In the genomic region with DNA sequence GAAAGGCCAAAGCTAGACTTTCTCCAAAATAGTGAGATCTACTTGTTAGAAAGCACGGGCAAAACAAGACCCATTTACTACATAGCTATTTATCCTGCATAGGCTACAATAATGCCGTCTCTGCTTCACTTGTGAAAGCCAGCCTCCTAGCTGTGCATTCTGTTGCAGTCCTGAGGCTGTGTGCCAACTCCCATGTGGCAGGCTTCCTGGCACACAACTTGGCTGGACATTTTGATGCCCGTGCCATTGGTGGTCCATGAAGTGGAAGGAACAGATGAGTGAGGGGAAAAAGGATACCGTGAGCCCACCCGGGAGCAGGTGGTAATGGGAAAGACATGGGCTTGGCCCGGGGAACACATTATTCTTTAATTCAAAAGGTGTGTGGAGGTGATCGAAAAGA, we compare ENCODE assay signal across 12 mouse cellular contexts.
DNase-seq lines count a peak whose midpoint lies in the region; ATAC-seq and TF ChIP-seq lines count a peak whose summit lies in the region.
"Had no signal": no experiment of that assay in that cellular context is flagged by ENCODE, and none has a peak within 500 bp of the region (broad histone marks: within the 10 kb centered on the region; RNA-seq: fewer than 3 reads in every experiment).

No protein-coding gene starts in this region.

- no peak overlapping the region for H3K27ac ChIP-seq in embryonic facial prominence, embryonic 14.5 days (replicated peaks; ENCODE audit: low read depth, low read length)
- no peak overlapping the region for H3K27ac ChIP-seq in embryonic facial prominence, embryonic 10.5 days (replicated peaks)
- no peak overlapping the region for H3K27ac ChIP-seq in neural tube, embryonic 11.5 days (ENCODE audit: low read depth, low read length)
- 0 out of 2 replicates have a peak overlapping the region, but pooled peaks have one; percentile 50 for H3K27ac ChIP-seq in embryonic fibroblast, embryonic 13.5 days (ENCODE audit: insufficient read depth, low read length)
- no peak overlapping the region for H3K27ac ChIP-seq in neural tube, embryonic 12.5 days
- H3K27ac ChIP-seq: embryonic facial prominence, embryonic 13.5 days; kidney, postnatal 0 days had no signal

- H3K4me2 ChIP-seq in embryonic facial prominence, embryonic 14.5 days (ENCODE audit: low read depth, low read length): no peak overlapping the region
- H3K4me2 ChIP-seq in neural tube, embryonic 11.5 days (ENCODE audit: low read depth): no peak overlapping the region
- H3K4me2 ChIP-seq in neural tube, embryonic 12.5 days (replicated peaks): no peak overlapping the region
- H3K4me2 ChIP-seq: embryonic facial prominence, embryonic 13.5 days; heart, embryonic 12.5 days had no signal

- no peak for ATAC-seq in embryonic facial prominence, embryonic 14.5 days (ENCODE audit: low read depth)
- ATAC-seq in neural tube, embryonic 11.5 days (ENCODE audit: insufficient read depth, low FRiP score, low TSS enrichment): peak; percentile 25; the same call in 1 of the 2 replicates
- peak; percentile 74 for ATAC-seq in neural tube, embryonic 12.5 days (ENCODE audit: low FRiP score, low read depth)

- no peaks in the 10 kb centered on the region for H3K27me3 ChIP-seq in embryonic facial prominence, embryonic 14.5 days (replicated peaks; ENCODE audit: control insufficient read depth, insufficient read depth, low read length)
- 0 out of 2 replicates have a peak, but pooled peaks cover 4% of the 10 kb centered on the region for H3K27me3 ChIP-seq in embryonic facial prominence, embryonic 10.5 days (replicated peaks; ENCODE audit: low read depth, poor library complexity, severe bottlenecking)
- H3K27me3 ChIP-seq in neural tube, embryonic 11.5 days (ENCODE audit: control insufficient read depth, insufficient read depth, low read length): no peaks in the 10 kb centered on the region
- H3K27me3 ChIP-seq in neural tube, embryonic 12.5 days (replicated peaks): no peaks in the 10 kb centered on the region
- H3K27me3 ChIP-seq: embryonic facial prominence, embryonic 13.5 days; heart, embryonic 12.5 days had no signal

- no peaks in the 10 kb centered on the region for H3K9me3 ChIP-seq in embryonic facial prominence, embryonic 14.5 days (ENCODE audit: control insufficient read depth, low read length)
- H3K9me3 ChIP-seq in embryonic facial prominence, embryonic 10.5 days: no peaks in the 10 kb centered on the region
- no peaks in the 10 kb centered on the region for H3K9me3 ChIP-seq in neural tube, embryonic 11.5 days (ENCODE audit: control insufficient read depth, low read length)
- H3K9me3 ChIP-seq in neural tube, embryonic 12.5 days: no peaks in the 10 kb centered on the region
- H3K9me3 ChIP-seq: embryonic facial prominence, embryonic 13.5 days; heart, embryonic 12.5 days had no signal

- no peak for TF ChIP-seq POLR2A in embryonic fibroblast, embryonic 13.5 days (IDR thresholded peaks at IDR 0.05; ENCODE audit: low read depth, low read length)

- H3K9ac ChIP-seq in embryonic facial prominence, embryonic 14.5 days (ENCODE audit: low read depth, low read length): no peak overlapping the region
- no peak overlapping the region for H3K9ac ChIP-seq in neural tube, embryonic 11.5 days (ENCODE audit: low read length)
- H3K9ac ChIP-seq in neural tube, embryonic 12.5 days: no peak overlapping the region
- H3K9ac ChIP-seq: embryonic facial prominence, embryonic 13.5 days; heart, embryonic 12.5 days had no signal

- H3K4me3 ChIP-seq in embryonic facial prominence, embryonic 14.5 days (ENCODE audit: low read depth, low read length): no peak overlapping the region
- no peak overlapping the region for H3K4me3 ChIP-seq in embryonic facial prominence, embryonic 10.5 days
- H3K4me3 ChIP-seq in neural tube, embryonic 11.5 days (ENCODE audit: low read depth, low read length): no peak overlapping the region
- no peak overlapping the region for H3K4me3 ChIP-seq in embryonic fibroblast, embryonic 13.5 days (ENCODE audit: insufficient read depth, low read length)
- H3K4me3 ChIP-seq in neural tube, embryonic 12.5 days: no peak overlapping the region
- H3K4me3 ChIP-seq: embryonic facial prominence, embryonic 13.5 days; heart, embryonic 12.5 days had no signal

- WGBS in embryonic facial prominence, embryonic 14.5 days: 70% methylated on average over 7 of the region's 7 CpGs
- WGBS in embryonic facial prominence, embryonic 10.5 days: 92% methylated on average over 7 of the region's 7 CpGs
- WGBS in neural tube, embryonic 11.5 days: 82% methylated on average over 7 of the region's 7 CpGs
- 73% methylated on average over 7 of the region's 7 CpGs for WGBS in neural tube, embryonic 12.5 days

- peak; percentile 22 for DNase-seq in embryonic facial prominence, embryonic 14.5 days (ENCODE audit: low spot score)
- DNase-seq in embryonic facial prominence, embryonic 10.5 days (ENCODE audit: low spot score): no peak
- DNase-seq in neural tube, embryonic 11.5 days (ENCODE audit: low spot score): no peak
- DNase-seq in neural tube, embryonic 10.5 days (ENCODE audit: extremely low spot score, low spot score): no peak
- DNase-seq in heart, adult 11 months: no peak
- DNase-seq in layer of hippocampus, adult 11-12 months (ENCODE audit: low spot score): no peak
- DNase-seq: thymus, postnatal 14 days had no signal

- no peaks in the 10 kb centered on the region; the same call in 1 of the 2 replicates for H3K4me1 ChIP-seq in embryonic facial prominence, embryonic 14.5 days (ENCODE audit: control insufficient read depth, insufficient read depth, low read length)
- peaks cover 3% of the 10 kb centered on the region; the same call in 1 of the 2 replicates for H3K4me1 ChIP-seq in embryonic facial prominence, embryonic 10.5 days
- no peaks in the 10 kb centered on the region for H3K4me1 ChIP-seq in neural tube, embryonic 11.5 days (ENCODE audit: control insufficient read depth, insufficient read depth, low read length)
- H3K4me1 ChIP-seq in embryonic fibroblast, embryonic 13.5 days (ENCODE audit: control insufficient read depth, insufficient read depth, low read length): no peaks in the 10 kb centered on the region
- no peaks in the 10 kb centered on the region; the same call in 1 of the 2 replicates for H3K4me1 ChIP-seq in neural tube, embryonic 12.5 days
- H3K4me1 ChIP-seq: heart, embryonic 12.5 days had no signal

- no peaks in the 10 kb centered on the region for H3K36me3 ChIP-seq in embryonic facial prominence, embryonic 14.5 days (ENCODE audit: control insufficient read depth, insufficient read depth, low read length)
- no peaks in the 10 kb centered on the region for H3K36me3 ChIP-seq in embryonic facial prominence, embryonic 10.5 days (replicated peaks)
- no peaks in the 10 kb centered on the region for H3K36me3 ChIP-seq in neural tube, embryonic 11.5 days (ENCODE audit: control insufficient read depth, insufficient read depth, low read length)
- no peaks in the 10 kb centered on the region for H3K36me3 ChIP-seq in neural tube, embryonic 12.5 days
- H3K36me3 ChIP-seq: embryonic facial prominence, embryonic 13.5 days; heart, embryonic 12.5 days had no signal

- TF ChIP-seq CTCF in embryonic fibroblast, embryonic 13.5 days (IDR thresholded peaks at IDR 0.05; ENCODE audit: borderline replicate concordance, insufficient read depth, low read length): no peak
